ENCODE assay signal across 9 mouse cellular contexts in the genomic region with DNA sequence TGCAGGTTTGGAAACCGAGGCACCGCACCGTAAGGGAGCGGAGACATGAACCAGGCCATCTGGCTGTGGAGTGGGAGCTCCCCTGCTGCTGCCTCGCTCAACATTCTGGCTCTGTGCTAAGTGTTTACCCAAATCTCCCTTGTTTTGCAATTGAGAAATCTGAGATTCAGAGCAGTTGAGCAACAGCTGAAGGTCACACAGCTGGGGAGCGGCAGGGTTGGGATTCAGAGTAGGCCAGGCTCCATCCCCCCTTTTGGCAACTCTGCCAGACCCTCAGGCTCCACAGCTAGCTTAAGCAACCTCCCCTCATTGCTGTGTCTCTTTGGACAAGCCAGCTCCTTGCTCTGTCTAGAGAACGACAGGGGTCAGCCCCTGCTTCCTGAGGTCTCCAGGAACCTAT. TPM values are rescaled to one million over a fixed set of nuclear protein-coding genes. Genes with fewer than 3 reads are reported as not detected.
DNase-seq lines count a peak whose midpoint lies in the region; ATAC-seq and TF ChIP-seq lines count a peak whose summit lies in the region.
"Had no signal": no experiment of that assay in that cellular context is flagged by ENCODE, and none has a peak within 500 bp of the region (broad histone marks: within the 10 kb centered on the region; RNA-seq: fewer than 3 reads in every experiment).

No protein-coding gene starts in this region.

- H3K27me3 ChIP-seq in testis, adult 2 months (ENCODE audit: control insufficient read depth, insufficient read depth, low read length), result no peaks in the 10 kb centered on the region
- H3K27me3 ChIP-seq in limb, embryonic 10.5 days (ENCODE audit: low read depth, poor library complexity, severe bottlenecking), result no peaks in the 10 kb centered on the region

- peak overlapping the region; percentile 15 for H3K27ac ChIP-seq in testis, adult 2 months (ENCODE audit: control insufficient read depth, insufficient read depth, low read depth, low read length)
- H3K27ac ChIP-seq in limb, embryonic 10.5 days, result peak overlapping the region; percentile 94
- H3K27ac ChIP-seq: liver, embryonic 14.5 days had no signal

- intact Hi-C loops in left cerebral cortex, postnatal 4 days (cut with DNase I), result loop anchor here (10.0 kb wide), 1 partner anchor 167 kb away; no protein-coding TSS in a partner anchor

- H3K4me3 ChIP-seq in testis, adult 2 months (ENCODE audit: control insufficient read depth, low read depth, low read length), result no peak overlapping the region
- no peak overlapping the region for H3K4me3 ChIP-seq in limb, embryonic 10.5 days

- no peak for TF ChIP-seq CTCF in testis, adult 2 months (IDR thresholded peaks at IDR 0.05; ENCODE audit: control insufficient read depth, insufficient read depth, insufficient replicate concordance, low read depth, low read length)

- no peaks in the 10 kb centered on the region for H3K9me3 ChIP-seq in limb, embryonic 10.5 days (replicated peaks)

- no peak for ATAC-seq in cerebellum, adult (ENCODE audit: insufficient number of reproducible peaks, low FRiP score, low TSS enrichment)

- no peaks in the 10 kb centered on the region for H3K4me1 ChIP-seq in testis, adult 2 months (ENCODE audit: control insufficient read depth, insufficient read depth, low read length)
- peaks cover 73% of the 10 kb centered on the region for H3K4me1 ChIP-seq in limb, embryonic 10.5 days

- no peaks in the 10 kb centered on the region for H3K36me3 ChIP-seq in testis, adult 2 months (ENCODE audit: control insufficient read depth, insufficient read depth, low read length)
- 0 out of 2 replicates have a peak, but pooled peaks cover 2% of the 10 kb centered on the region for H3K36me3 ChIP-seq in limb, embryonic 10.5 days

- WGBS in limb, embryonic 10.5 days, result 61% methylated on average over 7 of the region's 7 CpGs

- TF ChIP-seq POLR2A in testis, adult 2 months (IDR thresholded peaks at IDR 0.05; ENCODE audit: control insufficient read depth, low read depth, low read length), result peak; percentile 42; the same call in 1 of the 2 replicates

- peak; percentile 74 for DNase-seq in gastrocnemius, adult 18-20 months (ENCODE audit: low spot score)
- no peak for DNase-seq in gastrocnemius, postnatal 10 days
- DNase-seq in testis, postnatal 10 days (ENCODE audit: low spot score), result no peak
- DNase-seq in limb, embryonic 10.5 days (ENCODE audit: low spot score), result no peak
- no peak for DNase-seq in left cerebral cortex, postnatal 4 days
- DNase-seq in retina, embryonic 14.5 days (ENCODE audit: low spot score), result no peak

RNA-seq across cellular contexts. Expression of a gene that starts 13.3 kb away (rescaled TPM):
- total RNA-seq in gastrocnemius, adult 18-20 months (2021), result not detected
- total RNA-seq in gastrocnemius, postnatal 10 days (2021), result under 1 TPM; 0.14 to 0.23 TPM
- polyA plus RNA-seq in testis, adult 2 months (2012; rRNA removed), result 0.76 and 2.0 TPM in 2 replicates
- polyA plus RNA-seq in limb, embryonic 10.5 days (2016; fragmentation: Nextera tagmentation; extraction: Ambion mirVana), result 0.82 and 1.3 TPM in 2 replicates
- not detected for total RNA-seq in left cerebral cortex, postnatal 4 days (2021)

RNA-seq across cellular contexts. Expression of a gene that starts 52.5 kb away (rescaled TPM):
- under 1 TPM in 1 of 2 experiments, not detected in 1; 0.07 TPM for total RNA-seq in gastrocnemius, adult 18-20 months (2021)
- not detected for total RNA-seq in gastrocnemius, postnatal 10 days (2021)
- 2.0 and 3.3 TPM in 2 replicates for polyA plus RNA-seq in testis, adult 2 months (2012; rRNA removed)
- 0.74 and 1.4 TPM in 2 replicates for polyA plus RNA-seq in limb, embryonic 10.5 days (2016; fragmentation: Nextera tagmentation; extraction: Ambion mirVana)
- not detected for total RNA-seq in left cerebral cortex, postnatal 4 days (2021)
